Mouse (Mus musculus): Measurements from ENCODE around the gene Atg16l2. TPM values are rescaled to one million over a fixed set of nuclear protein-coding genes. Genes with fewer than 3 reads are reported as not detected.

Atg16l2 gene
- polyA plus RNA-seq, 1 experiment, result 60.5 TPM

GRCm38 (mm10) chr7:101320399-101321217 is 18.6 kb upstream of the Atg16l2 start:
- Histone ChIP-seq H3K27me3 (ENCODE audit: control insufficient read depth, insufficient read depth, low read length) (no peaks in the 10 kb centered on the region), H3K4me1 (ENCODE audit: control insufficient read depth, insufficient read depth, low read length) (peaks cover 31% of the 10 kb centered on the region), H3K27ac (ENCODE audit: insufficient read depth, low read length) (peak overlapping the region; percentile 15), H3K4me3 (replicated peaks; ENCODE audit: insufficient read depth, low read depth, low read length) (peak overlapping the region; percentile 69)
- TF ChIP-seq POLR2A (IDR thresholded peaks at IDR 0.05; ENCODE audit: borderline replicate concordance, insufficient read depth, low read length) (no peak), CTCF (IDR thresholded peaks at IDR 0.05; ENCODE audit: borderline replicate concordance, insufficient read depth, low read depth, low read length) (no peak)
- DNase-seq, result peak; percentile 74
- WGBS, result 5% methylated on average over 23 of the region's 37 CpGs

- Histone ChIP-seq H3K4me1 (ENCODE audit: control insufficient read depth, insufficient read depth, low read length) (peaks cover 36% of the 10 kb centered on the region), H3K27me3 (ENCODE audit: control insufficient read depth, insufficient read depth, low read length) (no peaks in the 10 kb centered on the region), H3K27ac (ENCODE audit: insufficient read depth, low read length) (no peak overlapping the region), H3K4me3 (replicated peaks; ENCODE audit: insufficient read depth, low read depth, low read length) (no peak overlapping the region)
- TF ChIP-seq CTCF (IDR thresholded peaks at IDR 0.05; ENCODE audit: borderline replicate concordance, insufficient read depth, low read depth, low read length) (no peak), POLR2A (IDR thresholded peaks at IDR 0.05; ENCODE audit: borderline replicate concordance, insufficient read depth, low read length) (no peak)
- DNase-seq, result no peak
- WGBS, result 100% methylated on average over 1 of the region's 1 CpGs
Observed at GRCm38 (mm10) chr7:101319796-101320195, 17.7 kb upstream of the Atg16l2 start.

GRCm38 (mm10) chr7:101318848-101319247 is 16.8 kb upstream of the Atg16l2 start:
- H3K4me1 ChIP-seq (ENCODE audit: control insufficient read depth, insufficient read depth, low read length), result peaks cover 35% of the 10 kb centered on the region
- TF ChIP-seq POLR2A (IDR thresholded peaks at IDR 0.05; ENCODE audit: borderline replicate concordance, insufficient read depth, low read length), result no peak
- no peak for DNase-seq
- WGBS, result 70% methylated on average over 4 of the region's 4 CpGs
- no peaks in the 10 kb centered on the region for H3K27me3 ChIP-seq (ENCODE audit: control insufficient read depth, insufficient read depth, low read length)
- H3K4me3 ChIP-seq (replicated peaks; ENCODE audit: insufficient read depth, low read depth, low read length), result no peak overlapping the region
- no peak overlapping the region for H3K27ac ChIP-seq (ENCODE audit: insufficient read depth, low read length)

GRCm38 (mm10) chr7:101317014-101317413 is 15.0 kb upstream of the Atg16l2 start, which contains the start of gene Stard10:
Stard10 (plus strand) TSS chr7:101317086.
- TF ChIP-seq CTCF (IDR thresholded peaks at IDR 0.05; ENCODE audit: borderline replicate concordance, insufficient read depth, low read depth, low read length) (no peak), POLR2A (IDR thresholded peaks at IDR 0.05; ENCODE audit: borderline replicate concordance, insufficient read depth, low read length) (no peak)
- Histone ChIP-seq H3K4me1 (ENCODE audit: control insufficient read depth, insufficient read depth, low read length) (peaks cover 20% of the 10 kb centered on the region), H3K27me3 (ENCODE audit: control insufficient read depth, insufficient read depth, low read length) (no peaks in the 10 kb centered on the region), H3K4me3 (replicated peaks; ENCODE audit: insufficient read depth, low read depth, low read length) (no peak within 1 kb of the TSS), H3K27ac (ENCODE audit: insufficient read depth, low read length) (no peak within 1 kb of the TSS)
- DNase-seq, result no peak
- WGBS, result 65% methylated on average over 3 of the region's 3 CpGs

GRCm38 (mm10) chr7:101316591-101317001 is 14.5 kb upstream of the Atg16l2 start:
- WGBS, result 76% methylated on average over 6 of the region's 6 CpGs
- no peak for TF ChIP-seq POLR2A (IDR thresholded peaks at IDR 0.05; ENCODE audit: borderline replicate concordance, insufficient read depth, low read length)
- no peak for TF ChIP-seq CTCF (IDR thresholded peaks at IDR 0.05; ENCODE audit: borderline replicate concordance, insufficient read depth, low read depth, low read length)
- Histone ChIP-seq H3K27me3 (ENCODE audit: control insufficient read depth, insufficient read depth, low read length) (no peaks in the 10 kb centered on the region), H3K27ac (ENCODE audit: insufficient read depth, low read length) (no peak overlapping the region), H3K4me1 (ENCODE audit: control insufficient read depth, insufficient read depth, low read length) (peaks cover 20% of the 10 kb centered on the region), H3K4me3 (replicated peaks; ENCODE audit: insufficient read depth, low read depth, low read length) (no peak overlapping the region)
- DNase-seq, result no peak

- Histone ChIP-seq H3K27ac (ENCODE audit: insufficient read depth, low read length) (no peak overlapping the region), H3K4me3 (replicated peaks; ENCODE audit: insufficient read depth, low read depth, low read length) (no peak overlapping the region)
- TF ChIP-seq CTCF (IDR thresholded peaks at IDR 0.05; ENCODE audit: borderline replicate concordance, insufficient read depth, low read depth, low read length) (no peak), POLR2A (IDR thresholded peaks at IDR 0.05; ENCODE audit: borderline replicate concordance, insufficient read depth, low read length) (no peak)
Observed at GRCm38 (mm10) chr7:101315699-101316098, 13.6 kb upstream of the Atg16l2 start.

GRCm38 (mm10) chr7:101314396-101314795 is 12.3 kb upstream of the Atg16l2 start:
- peak in 1 of 2 experiments; percentile 63 for DNase-seq
- TF ChIP-seq CTCF (IDR thresholded peaks at IDR 0.05; ENCODE audit: borderline replicate concordance, insufficient read depth, low read depth, low read length) (no peak), POLR2A (IDR thresholded peaks at IDR 0.05; ENCODE audit: borderline replicate concordance, insufficient read depth, low read length) (no peak)
- H3K27ac ChIP-seq (ENCODE audit: insufficient read depth, low read length), result 0 out of 2 replicates have a peak overlapping the region, but pooled peaks have one; percentile 18

More at GRCm38 (mm10) chr7:101315699-101316098, 13.6 kb upstream of the Atg16l2 start:
- Histone ChIP-seq H3K4me1 (ENCODE audit: control insufficient read depth, insufficient read depth, low read length) (peaks cover 20% of the 10 kb centered on the region), H3K27me3 (ENCODE audit: control insufficient read depth, insufficient read depth, low read length) (no peaks in the 10 kb centered on the region)
- DNase-seq, result no peak

GRCm38 (mm10) chr7:101313033-101313432 is 11.0 kb upstream of the Atg16l2 start:
- TF ChIP-seq CTCF (IDR thresholded peaks at IDR 0.05; ENCODE audit: borderline replicate concordance, insufficient read depth, low read depth, low read length), result no peak
- TF ChIP-seq POLR2A (IDR thresholded peaks at IDR 0.05; ENCODE audit: borderline replicate concordance, insufficient read depth, low read length), result no peak
- peaks cover 16% of the 10 kb centered on the region for H3K4me1 ChIP-seq (ENCODE audit: control insufficient read depth, insufficient read depth, low read length)
- no peak overlapping the region for H3K27ac ChIP-seq (ENCODE audit: insufficient read depth, low read length)
- H3K4me3 ChIP-seq (replicated peaks; ENCODE audit: insufficient read depth, low read depth, low read length), result no peak overlapping the region
- H3K27me3 ChIP-seq (ENCODE audit: control insufficient read depth, insufficient read depth, low read length), result no peaks in the 10 kb centered on the region
- no peak for DNase-seq
- 94% methylated on average over 3 of the region's 3 CpGs for WGBS

More at GRCm38 (mm10) chr7:101314396-101314795, 12.3 kb upstream of the Atg16l2 start:
- WGBS, result 41% methylated on average over 5 of the region's 5 CpGs
- H3K4me3 ChIP-seq (replicated peaks; ENCODE audit: insufficient read depth, low read depth, low read length), result no peak overlapping the region
- H3K4me1 ChIP-seq (ENCODE audit: control insufficient read depth, insufficient read depth, low read length), result peaks cover 16% of the 10 kb centered on the region
- H3K27me3 ChIP-seq (ENCODE audit: control insufficient read depth, insufficient read depth, low read length), result no peaks in the 10 kb centered on the region
